Mouse (Mus musculus) bone marrow macrophage, adult 2 months (primary cell): Measurements from ENCODE around the gene Lyzl6.

Experiments
- CTCF ChIP-seq: IDR thresholded peaks from 2 replicates; pipeline ENCODE4 v1.5.1; 2012; ENCODE audit warnings: low read depth, mild to moderate bottlenecking, low read length, moderate library complexity
- POLR2A ChIP-seq: IDR thresholded peaks from 2 replicates; pipeline ENCODE4 v1.6.1; 2012; ENCODE audit warnings: mild to moderate bottlenecking, low read depth, low read length, borderline replicate concordance

GRCm38 (mm10) chr11:103634806-103635205 is 3.9 kb downstream of the Lyzl6 start:
- TF ChIP-seq POLR2A (no peak), CTCF (no peak)
